Mouse (Mus musculus) bone marrow, adult 2 months (tissue): Measurements from ENCODE around the gene Pex10. TPM values are rescaled to one million over a fixed set of nuclear protein-coding genes. Genes with fewer than 3 reads are reported as not detected.

Source experiments
- H3K27ac ChIP-seq: fragments of 200-500 bp; 2 replicates; pipeline ENCODE4 v1.5.1; 2012; ENCODE audit warnings: low read depth, mild to moderate bottlenecking, control low read depth, inconsistent platforms, low read length; ENCODE audit not compliant: control insufficient read depth, poor library complexity, insufficient read depth
- H3K4me1 ChIP-seq: fragments of 200-500 bp; 2 replicates; pipeline ENCODE4 v1.6.1; 2011; ENCODE audit warnings: low read length; ENCODE audit not compliant: control insufficient read depth, insufficient read depth
- H3K4me3 ChIP-seq: fragments of 200-500 bp; replicated peaks from 2 replicates; pipeline ENCODE3; 2011; ENCODE audit warnings: mild to moderate bottlenecking, low read depth, low read length, control low read depth; ENCODE audit not compliant: control insufficient read depth
- CTCF ChIP-seq: fragments of 200-500 bp; IDR thresholded peaks from 2 replicates; pipeline ENCODE4 v1.5.1; 2011; ENCODE audit warnings: low read length, control low read depth; ENCODE audit not compliant: control insufficient read depth, insufficient read depth
- POLR2A ChIP-seq: fragments of 200-500 bp; IDR thresholded peaks from 2 replicates; pipeline ENCODE4 v1.6.1; 2011; ENCODE audit warnings: low read depth, mild to moderate bottlenecking, control low read depth, low read length, borderline replicate concordance; ENCODE audit not compliant: control insufficient read depth
- WGBS: fragments of 180-500 bp; shearing (Covaris S2); methylation state at CpG from one replicate; pipeline ENCODE4 v1.1.7; 2018; 5-methylcytosine and 5-hydroxymethylcytosine counted together
- polyA plus RNA-seq: library from polyadenylated mRNA; stranded (reverse); fragments of >200 nt; gene quantifications from 2 replicates; pipeline ENCODE4 v1.2.4, GENCODE M21; 2011; ENCODE audit warnings: low replicate concordance; ENCODE audit not compliant: missing spikeins, insufficient read depth, insufficient read length

Gene Pex10
- polyA plus RNA-seq = 3.4 and 12.1 TPM in 2 replicates

GRCm38 (mm10) chr4:155066834-155067522 lies at the start of gene Pex10:
TSS of gene Pex10 (plus strand) at chr4:155067016.
- Histone ChIP-seq H3K4me1 (peaks cover 1% of the 10 kb centered on the region; the same call in 1 of the 2 replicates), H3K4me3 (peak within 1 kb of the TSS; percentile 73), H3K27ac (peak within 1 kb of the TSS; percentile 46)
- peak; percentile 86; the same call in 1 of the 2 replicates for TF ChIP-seq POLR2A
- TF ChIP-seq CTCF = peak; percentile 0; the same call in 1 of the 2 replicates
- WGBS = under 1% methylated on average over 48 of the region's 48 CpGs

GRCm38 (mm10) chr4:155017253-155017878 lies 49.5 kb upstream of the Pex10 start:
- WGBS = 73% methylated on average over 11 of the region's 11 CpGs
- TF ChIP-seq CTCF = no peak
- no peak for TF ChIP-seq POLR2A
- H3K27ac ChIP-seq = no peak overlapping the region

DNA sequence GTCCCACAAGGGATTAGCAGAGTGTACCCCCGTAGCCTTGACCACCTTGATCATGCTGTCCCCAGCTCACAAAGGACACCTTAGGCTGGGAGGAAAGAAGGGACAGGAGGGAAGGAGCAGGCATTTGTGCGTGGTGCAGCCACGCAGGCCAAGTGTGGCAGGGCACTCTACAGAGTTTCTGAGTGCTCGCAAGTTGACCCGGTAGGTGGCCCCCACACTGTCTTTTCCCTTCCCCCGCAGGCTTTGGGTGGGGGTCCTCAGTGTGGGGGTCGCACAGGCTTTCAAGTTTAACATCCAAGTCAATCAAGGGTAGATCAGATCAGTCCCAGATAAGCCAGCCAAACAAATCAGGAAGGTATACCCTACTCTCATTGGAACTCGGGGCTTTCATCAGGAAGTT lies 48.8 kb upstream of the Pex10 start:
- H3K4me1 ChIP-seq = no peaks in the 10 kb centered on the region
- 64% methylated on average over 8 of the region's 8 CpGs for WGBS
- no peak overlapping the region for H3K27ac ChIP-seq
- no peak overlapping the region for H3K4me3 ChIP-seq
- TF ChIP-seq CTCF (no peak), POLR2A (no peak)

More at GRCm38 (mm10) chr4:155017253-155017878, 49.5 kb upstream of the Pex10 start:
- Histone ChIP-seq H3K4me3 (no peak overlapping the region), H3K4me1 (no peaks in the 10 kb centered on the region)

GRCm38 (mm10) chr4:155018601-155019335 lies 48.0 kb upstream of the Pex10 start:
- WGBS = 8% methylated on average over 15 of the region's 15 CpGs
- no peak overlapping the region for H3K4me3 ChIP-seq
- H3K27ac ChIP-seq = no peak overlapping the region
- TF ChIP-seq POLR2A (no peak), CTCF (no peak)
- H3K4me1 ChIP-seq = no peaks in the 10 kb centered on the region

DNA sequence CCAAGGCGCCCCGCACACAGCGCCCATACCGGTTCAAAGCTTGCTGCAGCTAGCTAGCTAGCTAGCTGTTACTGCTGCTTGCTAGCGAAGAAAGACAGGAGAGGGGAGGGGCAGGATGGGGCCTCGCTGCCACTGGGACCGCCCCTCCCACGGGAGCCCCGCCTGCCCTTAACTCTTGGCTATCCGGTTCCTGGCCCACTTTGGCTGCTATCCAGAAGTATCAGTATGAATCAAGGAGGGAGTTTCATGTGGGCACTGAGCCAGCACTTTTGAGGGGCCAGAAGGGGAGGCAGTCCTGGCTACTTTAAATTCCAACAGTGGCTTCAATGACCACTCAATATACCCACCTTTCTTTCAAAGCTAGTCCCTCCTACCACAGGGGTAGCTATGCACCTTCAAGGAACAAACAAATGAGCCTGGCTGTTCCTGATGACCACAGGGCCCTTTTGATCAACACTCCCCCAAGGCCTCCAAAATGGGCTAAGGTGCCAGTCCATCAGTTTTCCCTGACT lies 47.4 kb upstream of the Pex10 start:
- H3K4me1 ChIP-seq = no peaks in the 10 kb centered on the region
- H3K27ac ChIP-seq = no peak overlapping the region
- no peak overlapping the region for H3K4me3 ChIP-seq
- TF ChIP-seq CTCF (no peak), POLR2A (no peak)
- WGBS = 3% methylated on average over 10 of the region's 10 CpGs

- no peak overlapping the region for H3K27ac ChIP-seq
- TF ChIP-seq POLR2A = no peak
- no peak for TF ChIP-seq CTCF
- no peaks in the 10 kb centered on the region for H3K4me1 ChIP-seq
- no peak overlapping the region for H3K4me3 ChIP-seq
- 43% methylated on average over 1 of the region's 1 CpGs for WGBS
Observed at GRCm38 (mm10) chr4:155020141-155020540, 46.7 kb upstream of the Pex10 start.

DNA sequence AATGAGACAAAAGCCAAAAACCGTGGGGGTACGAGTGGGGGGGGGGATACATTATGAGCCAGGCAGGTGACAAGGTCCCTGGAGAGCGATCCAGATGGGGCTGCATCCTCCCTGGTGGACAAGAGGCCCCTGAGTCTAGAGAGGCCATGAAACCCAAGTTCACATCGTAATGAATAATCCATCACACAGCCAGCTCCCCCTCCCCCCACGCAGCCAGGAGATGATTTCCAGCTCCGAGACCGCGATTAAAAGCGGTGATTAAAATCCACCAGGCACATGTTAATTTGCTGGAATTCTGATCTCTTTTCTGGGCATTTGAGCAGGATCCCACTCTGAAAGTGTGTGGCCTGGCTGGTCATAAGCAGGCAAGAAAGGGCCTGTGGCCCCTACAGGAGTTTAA lies 46.0 kb upstream of the Pex10 start:
- 76% methylated on average over 9 of the region's 9 CpGs for WGBS
- no peak overlapping the region for H3K27ac ChIP-seq
- H3K4me1 ChIP-seq = no peaks in the 10 kb centered on the region
- TF ChIP-seq POLR2A (no peak), CTCF (no peak)
- H3K4me3 ChIP-seq = no peak overlapping the region

- no peak for TF ChIP-seq CTCF
- no peak for TF ChIP-seq POLR2A
- Histone ChIP-seq H3K4me1 (no peaks in the 10 kb centered on the region), H3K4me3 (no peak overlapping the region), H3K27ac (no peak overlapping the region)
- 68% methylated on average over 7 of the region's 7 CpGs for WGBS
Observed at GRCm38 (mm10) chr4:155022228-155022855, 44.5 kb upstream of the Pex10 start.
